Mouse (Mus musculus) neural tube, embryonic 14.5 days (tissue): ENCODE data around the gene Gm8897. TPM values are rescaled to one million over a fixed set of nuclear protein-coding genes. Genes with fewer than 3 reads are reported as not detected.
"Not testable (repeated sequence)": the region's sequence is repeated elsewhere in the genome, so short reads cannot be mapped to it uniquely, and the experiment has no call there.

ENCODE experiments used
- ATAC-seq: fragments of 200-750 bp; cut with Nextera tagmentation; 2 replicates; pipeline ENCODE4 v1.8.0; 2017; ENCODE audit warnings: low read depth, mild to moderate bottlenecking, moderate TSS enrichment, moderate library complexity
- H3K27ac ChIP-seq: fragments of 300-500 bp; sonication (generic); 2 replicates; pipeline ENCODE4 v1.5.1; 2014; ENCODE audit warnings: low read depth, mild to moderate bottlenecking, control low read depth, low read length, moderate library complexity, mixed read lengths
- H3K27me3 ChIP-seq: fragments of 300-500 bp; sonication (generic); 2 replicates; pipeline ENCODE4 v1.6.1; 2014; ENCODE audit warnings: low read length; ENCODE audit not compliant: control insufficient read depth, insufficient read depth
- H3K36me3 ChIP-seq: fragments of 300-500 bp; sonication (generic); 2 replicates; pipeline ENCODE4 v1.6.1; 2014; ENCODE audit warnings: low read length, mixed read lengths; ENCODE audit not compliant: control insufficient read depth, insufficient read depth
- H3K4me1 ChIP-seq: fragments of 300-500 bp; sonication (generic); 2 replicates; pipeline ENCODE4 v1.6.1; 2014; ENCODE audit warnings: low read length; ENCODE audit not compliant: control insufficient read depth, insufficient read depth
- H3K4me2 ChIP-seq: fragments of 300-500 bp; sonication (generic); 2 replicates; pipeline ENCODE4 v1.6.1; 2014; ENCODE audit warnings: mild to moderate bottlenecking, low read depth, low read length, control low read depth
- H3K4me3 ChIP-seq: fragments of 300-500 bp; sonication (generic); 2 replicates; pipeline ENCODE4 v1.5.1; 2014; ENCODE audit warnings: low read depth, low read length, control low read depth, mixed read lengths
- H3K9ac ChIP-seq: fragments of 300-500 bp; sonication (generic); replicated peaks from 2 replicates; pipeline ENCODE4 v1.6.1; 2014; ENCODE audit warnings: low read depth, mild to moderate bottlenecking, control low read depth, low read length, mixed read lengths
- H3K9me3 ChIP-seq: fragments of 300-500 bp; sonication (generic); 2 replicates; pipeline ENCODE4 v1.6.1; 2016; ENCODE audit warnings: low read length; ENCODE audit not compliant: control insufficient read depth
- WGBS: fragments of 180-500 bp; shearing (Covaris S2); extraction: QIAGEN DNeasy Blood & Tissue Kit; methylation state at CpG from one replicate; pipeline ENCODE4 v1.1.7; 2014; 5-methylcytosine and 5-hydroxymethylcytosine counted together
- polyA plus RNA-seq: library from polyadenylated mRNA; unstranded; fragments of >200 nt; fragmentation: Nextera tagmentation; extraction: Ambion mirVana; gene quantifications from 2 replicates; pipeline ENCODE4 v1.2.1, GENCODE M21; 2014

Gm8897 gene
- not detected in 2 replicates for polyA plus RNA-seq

DNA sequence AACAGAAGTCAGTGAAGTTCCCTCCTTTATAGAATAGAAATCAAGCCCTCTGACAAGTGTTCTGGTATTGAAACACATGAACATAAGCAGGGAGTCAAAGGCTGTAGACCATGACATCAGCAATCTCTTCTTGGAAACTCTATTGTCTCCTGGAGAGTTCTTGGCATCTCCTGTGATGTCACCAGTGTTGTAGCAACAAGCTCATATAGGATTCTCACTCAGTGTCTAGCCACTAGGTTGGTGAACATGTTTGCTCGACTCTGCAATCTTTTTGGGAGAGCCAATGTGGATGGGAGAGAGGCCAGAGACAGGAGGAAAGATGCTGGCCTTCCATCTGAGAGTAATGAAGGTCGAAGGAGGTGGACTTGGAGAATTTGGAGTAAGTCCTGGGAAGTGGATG lies at the start of gene Gm8897:
TSS of gene Gm8897 (plus strand) at position 301 of the 400 bp plus-strand sequence.
- WGBS, result 44% methylated on average over 1 of the region's 2 CpGs
- H3K4me3 ChIP-seq, H3K4me1 ChIP-seq, H3K27ac ChIP-seq, H3K36me3 ChIP-seq, H3K9ac ChIP-seq, ATAC-seq, H3K9me3 ChIP-seq, H3K4me2 ChIP-seq, H3K27me3 ChIP-seq: not testable (repeated sequence)

DNA sequence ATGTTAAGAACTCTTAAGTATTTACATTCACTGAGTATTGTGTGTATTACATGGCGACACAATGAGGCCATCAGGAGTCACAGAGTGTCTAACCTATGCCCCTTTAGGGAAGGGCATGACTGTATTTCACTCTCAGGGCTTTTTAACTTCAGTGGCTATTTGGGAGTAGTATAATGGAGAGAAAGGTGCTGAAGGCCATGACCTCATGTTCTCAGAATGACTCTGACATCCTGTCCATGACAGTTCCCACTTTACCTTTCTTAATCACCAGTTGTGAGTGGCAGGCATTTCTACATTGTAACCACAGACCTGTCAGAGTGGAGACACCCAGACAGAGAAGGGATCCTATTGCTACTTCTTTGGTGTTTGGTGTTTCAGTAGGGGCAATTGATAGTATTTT lies 473 bp downstream of the Gm8897 start:
- not testable (repeated sequence) for ATAC-seq, H3K27ac ChIP-seq
- WGBS, result 63% methylated on average over 1 of the region's 1 CpGs

More for the DNA sequence above, 473 bp downstream of the Gm8897 start:
- not testable (repeated sequence) for H3K4me2 ChIP-seq, H3K4me3 ChIP-seq, H3K4me1 ChIP-seq, H3K9ac ChIP-seq, H3K9me3 ChIP-seq, H3K36me3 ChIP-seq, H3K27me3 ChIP-seq

Other genes with a start within 250 kb of the Gm8897 start
- gene Gm5861, start 233.3 kb upstream of the Gm8897 start, polyA plus RNA-seq, result not detected in 2 replicates
- 1.5 TPM in 1 of 2 replicates, not detected in the other for gene Gm8890, start 160.4 kb upstream of the Gm8897 start, polyA plus RNA-seq
- not detected in 2 replicates for gene Speer1, start 74.9 kb upstream of the Gm8897 start, polyA plus RNA-seq
- not detected in 2 replicates for gene Gm8906, start 86.3 kb downstream of the Gm8897 start, polyA plus RNA-seq
- gene Gm6460, start 178.5 kb downstream of the Gm8897 start, polyA plus RNA-seq, result not detected in 2 replicates